Mouse (Mus musculus) Patski (cell line): ENCODE results near the gene Wfikkn2. TPM values are rescaled to one million over a fixed set of nuclear protein-coding genes. Genes with fewer than 3 reads are reported as not detected.

Experiments used
- ATAC-seq: fragments of 100-300 bp; one replicate; pipeline ENCODE4 v1.8.0; 2021
- CTCF ChIA-PET: fragments of 350-600 bp; sonication (Branson Sonifier 250); formaldehyde crosslinking; loops from one replicate; lab custom pipeline; 2022; ENCODE audit warnings: inconsistent platforms; lab: Charles Lee
- POLR2A ChIA-PET: fragments of 350-600 bp; sonication (Branson Sonifier 250); formaldehyde crosslinking; loops from one replicate; lab custom pipeline; 2022; ENCODE audit warnings: antibody characterized with exemption, inconsistent platforms; lab: Charles Lee
- DNase-seq: peaks from one replicate; pipeline ENCODE4 v3.0.0-alpha.2; 2011; ENCODE audit warnings: low read depth, low spot score
- H3K27me3 ChIP-seq: fragments of 371-371 bp; one replicate; pipeline ENCODE4 v1.5.1; 2021
- CTCF ChIP-seq: fragments of 100-300 bp; IDR thresholded peaks from one replicate; pipeline ENCODE4 v1.5.1; 2021
- in situ Hi-C: fragments of 300-500 bp; cut with MboI; formaldehyde crosslinking; loops from 3 replicates; pipeline ENCODE4 v1.11.1; 2018; ENCODE audit warnings: low pct_unique_long_range_greater_than_20kb, mixed read lengths
- polyA plus RNA-seq: library from polyadenylated mRNA; unstranded; gene quantifications from one replicate; pipeline ENCODE4 v1.2.3, GENCODE M21; 2021

The Wfikkn2 gene
- polyA plus RNA-seq, 1 experiment from 2014 or later, result 0.08 TPM

- no peaks in the 10 kb centered on the region for H3K27me3 ChIP-seq
- DNase-seq (no peak), ATAC-seq (no peak)
- ChIA-PET CTCF (interaction anchor here (2.8 to 4.9 kb wide), 2 partner anchors 96 to 101 kb away, joined by 7 to 31 read pairs; no protein-coding TSS in a partner anchor), POLR2A (interaction anchor here (7.6 kb wide), 1 partner anchor 16 kb away, joined by 37 read pairs; the partner anchor contains the start of gene Tob1)
- no peak for TF ChIP-seq CTCF
- in situ Hi-C loops, result no loop called here
These were observed 16.4 kb downstream of the Wfikkn2 start for GRCm38 (mm10) chr11:94229207-94229960.

- ATAC-seq, result no peak
- in situ Hi-C loops, result no loop called here
- H3K27me3 ChIP-seq, result no peaks in the 10 kb centered on the region
- no peak for TF ChIP-seq CTCF
- ChIA-PET POLR2A (interaction anchor here (0.7 to 7.6 kb wide), 2 partner anchors 15 to 180 kb away, joined by 3 to 37 read pairs; partner anchors contain the start of gene Tob1), CTCF (interaction anchor here (0.8 to 4.9 kb wide), 3 partner anchors 95 to 114 kb away, joined by 3 to 31 read pairs (median 7); no protein-coding TSS in a partner anchor)
- no peak for DNase-seq
These were observed 17.4 kb downstream of the Wfikkn2 start for GRCm38 (mm10) chr11:94228416-94228815.

GRCm38 (mm10) chr11:94225985-94226384, 19.8 kb downstream of the Wfikkn2 start:
- peak; percentile 78 for TF ChIP-seq CTCF
- DNase-seq, result no peak
- no peaks in the 10 kb centered on the region for H3K27me3 ChIP-seq
- in situ Hi-C loops, result no loop called here
- ChIA-PET POLR2A (interaction anchor here (1.6 to 7.6 kb wide), 2 partner anchors 13 to 93 kb away, joined by 5 to 37 read pairs; partner anchors contain the start of gene Tob1), CTCF (interaction anchor here (0.7 to 4.9 kb wide), 13 partner anchors 9 to 105 kb away, joined by 3 to 31 read pairs (median 6); partner anchors contain the start of genes Tob1 and Wfikkn2)
- ATAC-seq, result peak; percentile 62

DNA sequence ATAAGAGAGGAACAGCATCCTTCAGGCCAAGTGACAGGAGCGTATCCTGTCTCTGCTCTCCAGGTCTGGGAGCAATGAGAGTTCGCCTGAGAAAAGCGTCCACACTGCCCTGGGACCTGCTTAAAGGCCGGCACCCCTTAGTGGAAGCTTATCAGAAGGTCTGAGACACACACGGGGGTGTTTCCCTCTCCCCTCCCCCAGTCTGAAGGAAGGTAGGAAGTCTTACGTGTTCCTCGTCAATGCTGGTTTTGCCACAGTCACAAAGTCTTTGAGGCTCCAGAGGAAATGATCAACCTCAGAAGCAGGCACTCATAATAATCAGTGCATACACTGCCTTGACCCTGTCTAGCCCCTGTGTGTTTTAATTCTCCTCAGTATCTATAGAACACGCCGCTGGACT, 22.3 kb downstream of the Wfikkn2 start:
- no peak for TF ChIP-seq CTCF
- ATAC-seq (no peak), DNase-seq (no peak)
- POLR2A ChIA-PET, result interaction anchor here (7.6 kb wide), 1 partner anchor 10 kb away, joined by 37 read pairs; the partner anchor contains the start of gene Tob1
- in situ Hi-C loops, result loop anchor here (5.0 kb wide), 1 partner anchor 91 kb away; no protein-coding TSS in a partner anchor
- H3K27me3 ChIP-seq, result no peaks in the 10 kb centered on the region
- CTCF ChIA-PET, result interaction anchor here (1.5 to 3.0 kb wide), 2 partner anchors 90 to 95 kb away, joined by 4 to 10 read pairs; no protein-coding TSS in a partner anchor

- ChIA-PET POLR2A (interaction anchor here (1.2 kb wide), 1 partner anchor 10 kb away, joined by 5 read pairs; the partner anchor contains the start of gene Tob1), CTCF (interaction anchor here (0.7 to 1.5 kb wide), 2 partner anchors 15 to 88 kb away, joined by 3 read pairs; no protein-coding TSS in a partner anchor)
- no peak for TF ChIP-seq CTCF
- DNase-seq, result no peak
- no peaks in the 10 kb centered on the region for H3K27me3 ChIP-seq
- in situ Hi-C loops, result loop anchor here (5.0 kb wide), 1 partner anchor 89 kb away; no protein-coding TSS in a partner anchor
- ATAC-seq, result no peak
These were observed 24.5 kb downstream of the Wfikkn2 start for GRCm38 (mm10) chr11:94221257-94221656.

DNA sequence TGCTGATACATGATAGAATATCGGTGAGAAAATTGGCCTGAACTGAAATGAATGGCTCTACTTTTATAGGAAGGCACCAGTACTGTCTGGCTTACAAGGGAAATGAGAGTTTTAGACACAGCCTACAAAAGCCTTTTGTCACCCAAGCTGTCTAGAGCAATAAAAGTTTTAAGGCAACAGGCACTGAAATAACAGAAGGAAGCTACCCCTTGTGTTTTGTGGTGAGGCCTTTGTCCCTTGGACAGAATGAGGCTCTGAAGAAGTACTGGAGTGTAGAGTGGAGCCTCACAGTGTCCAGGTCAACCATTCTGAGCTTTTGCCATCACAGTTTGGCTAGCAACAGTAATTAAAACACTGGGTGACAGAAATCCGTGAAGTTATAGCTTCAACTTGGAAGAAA, 29.6 kb downstream of the Wfikkn2 start:
- H3K27me3 ChIP-seq, result no peaks in the 10 kb centered on the region
- no peak for TF ChIP-seq CTCF
- no peak for ATAC-seq
- ChIA-PET CTCF (interaction anchor here (1.5 to 2.8 kb wide), 3 partner anchors 9 to 88 kb away, joined by 6 to 20 read pairs (median 15); no protein-coding TSS in a partner anchor), POLR2A (interaction anchor here (0.7 to 5.8 kb wide), 3 partner anchors 10 to 71 kb away, joined by 4 to 37 read pairs (median 5); no protein-coding TSS in a partner anchor)
- in situ Hi-C loops, result no loop called here
- DNase-seq, result no peak

GRCm38 (mm10) chr11:94215581-94215980, 30.2 kb downstream of the Wfikkn2 start:
- ATAC-seq (no peak), DNase-seq (no peak)
- in situ Hi-C loops, result no loop called here
- H3K27me3 ChIP-seq, result no peaks in the 10 kb centered on the region
- POLR2A ChIA-PET, result interaction anchor here (1.0 to 5.8 kb wide), 2 partner anchors 10 to 71 kb away, joined by 4 to 37 read pairs; no protein-coding TSS in a partner anchor
- CTCF ChIA-PET, result interaction anchor here (0.6 to 2.8 kb wide), 3 partner anchors 10 to 231 kb away, joined by 3 to 20 read pairs (median 6); no protein-coding TSS in a partner anchor
- no peak for TF ChIP-seq CTCF

GRCm38 (mm10) chr11:94213735-94214594, 31.8 kb downstream of the Wfikkn2 start:
- in situ Hi-C loops, result no loop called here
- POLR2A ChIA-PET, result interaction anchor here (0.7 to 5.8 kb wide), 4 partner anchors 12 to 103 kb away, joined by 3 to 37 read pairs (median 15); no protein-coding TSS in a partner anchor
- no peak for TF ChIP-seq CTCF
- no peaks in the 10 kb centered on the region for H3K27me3 ChIP-seq
- DNase-seq, result no peak
- no peak for ATAC-seq
- CTCF ChIA-PET, result interaction anchor here (1.1 to 3.9 kb wide), 4 partner anchors 12 to 86 kb away, joined by 3 to 19 read pairs (median 6); no protein-coding TSS in a partner anchor

DNA sequence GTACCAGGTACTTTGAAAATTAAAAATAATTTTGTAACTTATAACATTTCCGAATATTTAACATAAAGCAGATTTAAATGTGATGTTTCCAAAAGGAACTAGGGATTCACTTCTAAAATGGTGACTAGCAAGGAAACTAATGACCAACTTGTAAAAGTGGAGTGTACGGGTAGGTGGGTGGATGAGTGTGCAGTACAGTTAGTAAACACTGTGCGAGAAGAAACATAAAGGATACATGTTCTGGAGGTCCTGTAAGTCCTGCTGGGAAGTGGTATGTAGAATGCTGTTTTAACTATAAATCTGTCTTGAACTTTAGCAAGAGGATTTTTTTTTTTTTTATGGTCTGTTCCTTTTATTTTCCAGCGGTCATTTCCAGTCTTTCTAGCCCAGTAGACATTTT, 32.8 kb downstream of the Wfikkn2 start:
- no peak for DNase-seq
- in situ Hi-C loops, result no loop called here
- CTCF ChIA-PET, result interaction anchor here (0.7 to 3.9 kb wide), 5 partner anchors 13 to 93 kb away, joined by 3 to 19 read pairs (median 5); no protein-coding TSS in a partner anchor

More for the DNA sequence above, 32.8 kb downstream of the Wfikkn2 start:
- TF ChIP-seq CTCF, result no peak
- no peak for ATAC-seq
- H3K27me3 ChIP-seq, result no peaks in the 10 kb centered on the region
- POLR2A ChIA-PET, result interaction anchor here (0.6 to 5.8 kb wide), 4 partner anchors 13 to 79 kb away, joined by 3 to 37 read pairs (median 16); partner anchors contain the start of gene Gm21885
